Mouse (Mus musculus) kidney, adult 2 months (tissue): Measurements from ENCODE around the gene Mrtfb. TPM values are rescaled to one million over a fixed set of nuclear protein-coding genes. Genes with fewer than 3 reads are reported as not detected.

Experiments
- DNase-seq: peaks from one replicate; pipeline ENCODE4 v3.0.0; 2021
- H3K27ac ChIP-seq: fragments of 200-500 bp; 2 replicates; pipeline ENCODE4 v1.5.1; 2012; ENCODE audit warnings: low read depth, low read length, control low read depth, inconsistent platforms; ENCODE audit not compliant: insufficient read depth
- H3K27me3 ChIP-seq: fragments of 200-500 bp; replicated peaks from 2 replicates; pipeline ENCODE4 v1.6.1; 2012; ENCODE audit warnings: mild to moderate bottlenecking, moderate library complexity, low read length, inconsistent platforms; ENCODE audit not compliant: control insufficient read depth, insufficient read depth
- H3K36me3 ChIP-seq: fragments of 200-500 bp; 2 replicates; pipeline ENCODE4 v1.6.1; 2012; ENCODE audit warnings: mild to moderate bottlenecking, moderate library complexity, low read length, inconsistent platforms; ENCODE audit not compliant: control insufficient read depth, insufficient read depth
- H3K4me1 ChIP-seq: fragments of 200-500 bp; 2 replicates; pipeline ENCODE4 v1.6.1; 2011; ENCODE audit warnings: low read length; ENCODE audit not compliant: control insufficient read depth, insufficient read depth
- H3K4me3 ChIP-seq: fragments of 200-500 bp; 2 replicates; pipeline ENCODE4 v1.5.1; 2011; ENCODE audit warnings: mild to moderate bottlenecking, low read depth, low read length, control low read depth; ENCODE audit not compliant: insufficient read depth
- CTCF ChIP-seq: fragments of 200-500 bp; conservative IDR thresholded peaks from 2 replicates; pipeline ENCODE4 v1.5.1; 2011; ENCODE audit warnings: low read depth, mild to moderate bottlenecking, control low read depth, low read length, moderate library complexity, mixed read lengths; ENCODE audit not compliant: insufficient read depth, insufficient read length
- POLR2A ChIP-seq: fragments of 200-500 bp; IDR thresholded peaks from one replicate; pipeline ENCODE4 v1.6.1; 2011; ENCODE audit warnings: low read depth, low read length, control low read depth
- WGBS: fragments of 180-500 bp; shearing (Covaris S2); methylation state at CpG from one replicate; pipeline ENCODE4 v1.1.7; 2018; 5-methylcytosine and 5-hydroxymethylcytosine counted together
- polyA plus RNA-seq: library from polyadenylated mRNA; depleted of rRNA; stranded (reverse); fragments of >200 nt; gene quantifications from 2 replicates; pipeline ENCODE4 v1.2.3, GENCODE M21; 2012

The Mrtfb gene
- polyA plus RNA-seq, 1 experiment, result 6.0 TPM

DNA sequence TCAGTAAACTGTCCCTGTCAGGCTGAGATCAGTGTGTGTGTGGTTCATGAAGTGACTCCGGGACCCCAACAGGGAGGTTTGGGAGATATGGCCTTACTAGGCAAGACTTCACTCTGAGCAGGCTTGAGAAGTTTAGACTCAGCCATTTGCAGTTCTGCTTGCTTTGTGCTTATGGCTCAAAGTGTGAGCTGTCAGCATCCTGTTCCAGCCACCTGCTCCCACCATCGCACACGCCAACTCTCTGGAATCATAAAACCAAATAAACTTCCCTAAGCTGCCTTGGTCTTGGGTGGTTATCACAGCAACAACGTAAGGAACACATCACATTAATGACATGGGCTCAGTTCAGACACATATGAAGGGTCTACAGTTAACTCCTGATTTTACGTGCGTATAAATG, 169.5 kb downstream of the Mrtfb start:
- Histone ChIP-seq H3K4me3 (no peak overlapping the region), H3K4me1 (no peaks in the 10 kb centered on the region), H3K27ac (no peak overlapping the region), H3K36me3 (no peaks in the 10 kb centered on the region), H3K27me3 (no peaks in the 10 kb centered on the region)
- DNase-seq, result no peak
- no peak for TF ChIP-seq POLR2A
- no peak for TF ChIP-seq CTCF
- 91% methylated on average over 6 of the region's 6 CpGs for WGBS

GRCm38 (mm10) chr16:13426831-13427589, 170.7 kb downstream of the Mrtfb start:
- H3K4me1 ChIP-seq, result no peaks in the 10 kb centered on the region
- TF ChIP-seq POLR2A, result no peak
- no peak for TF ChIP-seq CTCF
- H3K36me3 ChIP-seq, result no peaks in the 10 kb centered on the region
- no peaks in the 10 kb centered on the region for H3K27me3 ChIP-seq
- WGBS, result 76% methylated on average over 10 of the region's 10 CpGs
- DNase-seq, result no peak
- no peak overlapping the region for H3K27ac ChIP-seq
- H3K4me3 ChIP-seq, result no peak overlapping the region

DNA sequence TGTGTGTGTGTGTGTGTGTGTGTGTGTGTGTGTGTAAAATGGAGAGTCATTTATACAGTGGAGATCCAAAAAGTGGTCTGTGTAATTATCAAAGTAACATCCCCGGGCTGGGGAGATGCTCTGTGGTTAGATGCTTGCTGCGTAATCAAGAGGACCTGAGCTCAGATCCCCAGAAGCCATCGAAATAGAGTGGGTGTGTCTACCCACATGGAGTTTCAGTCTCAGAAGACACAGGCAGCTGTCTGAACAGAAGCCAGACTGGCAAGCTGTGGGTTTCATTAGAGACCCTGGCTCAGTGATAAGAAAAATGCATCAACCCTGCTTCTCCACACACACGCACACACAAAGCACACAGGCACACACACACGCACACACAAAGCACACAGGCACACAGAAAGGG, 171.8 kb downstream of the Mrtfb start:
- Histone ChIP-seq H3K4me3 (no peak overlapping the region), H3K27me3 (no peaks in the 10 kb centered on the region), H3K4me1 (no peaks in the 10 kb centered on the region), H3K36me3 (no peaks in the 10 kb centered on the region), H3K27ac (no peak overlapping the region)
- TF ChIP-seq POLR2A, result no peak
- no peak for TF ChIP-seq CTCF
- DNase-seq, result no peak
- WGBS, result 78% methylated on average over 5 of the region's 5 CpGs

- no peaks in the 10 kb centered on the region for H3K36me3 ChIP-seq
- H3K4me1 ChIP-seq, result no peaks in the 10 kb centered on the region
- whole genome bisulfite sequencing, result 100% methylated on average over 1 of the region's 1 CpGs
- no peaks in the 10 kb centered on the region for H3K27me3 ChIP-seq
- no peak for DNase-seq
- TF ChIP-seq CTCF (no peak), POLR2A (no peak)
- H3K4me3 ChIP-seq, result no peak overlapping the region
- H3K27ac ChIP-seq, result no peak overlapping the region
Observed at GRCm38 (mm10) chr16:13428806-13429205, 172.5 kb downstream of the Mrtfb start.

DNA sequence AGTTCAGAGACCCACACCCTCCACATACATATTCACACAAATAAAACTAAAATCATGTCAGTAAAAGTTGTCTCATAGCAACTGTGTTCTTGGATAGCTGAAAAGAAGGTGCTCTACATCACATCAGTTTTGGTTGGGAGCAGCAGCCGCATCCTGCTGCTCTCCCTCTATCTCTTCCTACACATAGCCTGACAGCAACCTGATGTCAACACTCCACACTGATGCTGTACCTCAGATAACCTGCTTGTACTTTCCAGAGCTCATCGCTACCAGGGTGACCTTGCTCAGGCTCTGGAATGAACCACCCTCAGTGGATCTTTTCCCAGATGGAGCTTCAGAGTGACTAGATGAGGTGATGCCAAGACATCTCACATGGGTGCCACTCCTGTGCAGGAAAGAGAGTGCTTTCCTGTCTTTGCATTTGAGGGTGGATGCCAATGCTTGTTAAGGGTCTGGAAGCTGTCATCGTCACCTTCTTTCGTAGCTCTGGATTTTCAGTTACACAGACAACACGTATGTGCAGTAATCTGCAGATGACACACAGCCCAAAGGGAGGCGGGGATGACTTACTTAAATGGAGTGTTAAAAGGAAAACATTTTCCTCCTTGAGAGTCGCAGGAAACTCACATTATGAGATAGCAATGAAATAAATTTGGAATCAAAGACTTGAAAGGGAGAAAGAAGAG, 173.8 kb downstream of the Mrtfb start:
- WGBS, result 90% methylated on average over 7 of the region's 7 CpGs
- H3K4me1 ChIP-seq, result no peaks in the 10 kb centered on the region
- H3K4me3 ChIP-seq, result no peak overlapping the region
- no peak for DNase-seq
- no peaks in the 10 kb centered on the region for H3K36me3 ChIP-seq
- no peaks in the 10 kb centered on the region for H3K27me3 ChIP-seq
- TF ChIP-seq CTCF, result no peak
- TF ChIP-seq POLR2A, result no peak
- no peak overlapping the region for H3K27ac ChIP-seq

DNA sequence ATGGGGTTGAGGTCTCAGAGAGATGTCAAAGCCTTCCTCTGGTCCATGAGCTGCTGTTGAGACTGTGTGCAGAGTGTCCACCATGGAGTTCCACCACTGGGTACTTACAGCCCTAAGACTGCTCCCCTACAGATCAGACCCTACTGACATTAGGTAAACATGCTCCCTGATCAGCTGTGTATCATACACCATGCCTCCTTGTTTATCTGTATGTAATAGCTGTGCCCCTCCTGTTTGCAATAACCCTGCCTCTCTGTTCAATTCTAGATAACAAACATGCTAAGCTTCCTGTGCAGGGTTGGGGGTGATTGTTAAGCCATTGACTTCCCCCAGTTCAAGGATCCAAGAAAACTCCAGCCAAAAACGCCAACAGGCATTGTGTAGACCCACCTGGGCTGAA, 174.7 kb downstream of the Mrtfb start:
- no peak for DNase-seq
- 76% methylated on average over 1 of the region's 1 CpGs for WGBS
- no peaks in the 10 kb centered on the region for H3K36me3 ChIP-seq
- no peaks in the 10 kb centered on the region for H3K27me3 ChIP-seq
- H3K4me3 ChIP-seq, result no peak overlapping the region
- H3K4me1 ChIP-seq, result no peaks in the 10 kb centered on the region
- TF ChIP-seq CTCF, result no peak
- no peak for TF ChIP-seq POLR2A
- H3K27ac ChIP-seq, result no peak overlapping the region

DNA sequence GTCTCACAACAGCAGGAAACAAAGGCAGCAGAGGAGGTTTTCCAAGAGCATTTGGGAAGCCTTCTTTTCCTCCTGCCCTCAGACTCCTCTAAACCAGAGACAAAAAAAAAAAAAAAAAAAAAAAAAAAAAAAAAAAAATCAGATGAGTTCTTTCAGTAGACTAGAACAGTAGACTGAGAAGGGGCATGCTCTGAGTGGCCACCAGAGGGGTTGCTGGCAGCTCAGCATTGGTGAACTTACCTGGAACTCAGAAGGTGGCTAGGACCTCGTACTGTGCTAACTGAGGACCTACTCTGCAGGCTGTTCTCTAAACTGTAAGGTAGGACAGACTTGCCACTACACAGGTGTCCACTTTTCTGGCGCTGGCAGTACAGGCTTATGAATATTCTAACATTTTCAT, 179.3 kb downstream of the Mrtfb start:
- Histone ChIP-seq H3K36me3 (no peaks in the 10 kb centered on the region), H3K4me1 (no peaks in the 10 kb centered on the region), H3K27ac (no peak overlapping the region), H3K27me3 (no peaks in the 10 kb centered on the region), H3K4me3 (no peak overlapping the region)
- 93% methylated on average over 2 of the region's 2 CpGs for WGBS
- TF ChIP-seq CTCF (no peak), POLR2A (no peak)
- no peak for DNase-seq
